Mouse (Mus musculus) bone marrow macrophage, adult 2 months (primary cell): ENCODE measurements around the gene Syt11. TPM values are rescaled to one million over a fixed set of nuclear protein-coding genes. Genes with fewer than 3 reads are reported as not detected.

Experiments
- H3K27ac ChIP-seq: 2 replicates; pipeline ENCODE4 v1.5.1; 2012; ENCODE audit warnings: low read depth, low read length; ENCODE audit not compliant: insufficient read depth
- H3K4me1 ChIP-seq: 2 replicates; pipeline ENCODE4 v1.6.1; 2012; ENCODE audit warnings: low read length; ENCODE audit not compliant: control insufficient read depth, insufficient read depth
- H3K4me3 ChIP-seq: 2 replicates; pipeline ENCODE4 v1.5.1; 2012; ENCODE audit warnings: mild to moderate bottlenecking, low read length, moderate library complexity; ENCODE audit not compliant: insufficient read depth
- CTCF ChIP-seq: IDR thresholded peaks from 2 replicates; pipeline ENCODE4 v1.5.1; 2012; ENCODE audit warnings: low read depth, mild to moderate bottlenecking, low read length, moderate library complexity
- POLR2A ChIP-seq: IDR thresholded peaks from 2 replicates; pipeline ENCODE4 v1.6.1; 2012; ENCODE audit warnings: mild to moderate bottlenecking, low read depth, low read length, borderline replicate concordance
- polyA plus RNA-seq: library from polyadenylated mRNA; stranded (reverse); fragments of >200 nt; gene quantifications from 2 replicates; pipeline ENCODE4 v1.2.4, GENCODE M21; 2012; ENCODE audit not compliant: missing spikeins, insufficient read depth, insufficient read length

The Syt11 gene
- polyA plus RNA-seq, 1 experiment: 12.1 TPM

- no peak overlapping the region for H3K4me3 ChIP-seq
- peaks cover 21% of the 10 kb centered on the region for H3K4me1 ChIP-seq
- TF ChIP-seq POLR2A (no peak), CTCF (no peak)
- no peak overlapping the region for H3K27ac ChIP-seq
Observed at GRCm38 (mm10) chr3:88762401-88762831, 12.5 kb downstream of the Syt11 start.

- Histone ChIP-seq H3K4me1 (peaks cover 21% of the 10 kb centered on the region), H3K27ac (no peak overlapping the region), H3K4me3 (no peak overlapping the region)
- TF ChIP-seq CTCF: no peak
Observed at GRCm38 (mm10) chr3:88761619-88762018, 13.3 kb downstream of the Syt11 start.

GRCm38 (mm10) chr3:88758045-88758500, 16.9 kb downstream of the Syt11 start:
- H3K4me1 ChIP-seq: peaks cover 17% of the 10 kb centered on the region
- TF ChIP-seq POLR2A (no peak), CTCF (no peak)
- no peak overlapping the region for H3K27ac ChIP-seq
- no peak overlapping the region for H3K4me3 ChIP-seq

- TF ChIP-seq POLR2A (no peak), CTCF (no peak)
- no peak overlapping the region for H3K4me3 ChIP-seq
- peaks cover 12% of the 10 kb centered on the region for H3K4me1 ChIP-seq
- H3K27ac ChIP-seq: no peak overlapping the region
Observed at GRCm38 (mm10) chr3:88756276-88756675, 18.7 kb downstream of the Syt11 start.

- no peak for TF ChIP-seq POLR2A
- no peak for TF ChIP-seq CTCF
- H3K4me3 ChIP-seq: no peak overlapping the region
- no peak overlapping the region for H3K27ac ChIP-seq
- H3K4me1 ChIP-seq: peaks cover 12% of the 10 kb centered on the region
Observed at GRCm38 (mm10) chr3:88755541-88755940, 19.4 kb downstream of the Syt11 start.

- TF ChIP-seq CTCF (no peak), POLR2A (no peak)
- Histone ChIP-seq H3K27ac (no peak overlapping the region), H3K4me3 (no peak overlapping the region), H3K4me1 (peaks cover 12% of the 10 kb centered on the region)
Observed at GRCm38 (mm10) chr3:88754283-88754682, 20.7 kb downstream of the Syt11 start.

- peak overlapping the region; percentile 41; the same call in 1 of the 2 replicates for H3K27ac ChIP-seq
- no peak overlapping the region for H3K4me3 ChIP-seq
- H3K4me1 ChIP-seq: peaks cover 34% of the 10 kb centered on the region
- TF ChIP-seq CTCF (no peak), POLR2A (no peak)
Observed at GRCm38 (mm10) chr3:88746871-88747231, 28.1 kb downstream of the Syt11 start.

- peak overlapping the region; percentile 88 for H3K27ac ChIP-seq
- H3K4me3 ChIP-seq: peak overlapping the region; percentile 39
- TF ChIP-seq POLR2A (no peak), CTCF (no peak)
- H3K4me1 ChIP-seq: peaks cover 34% of the 10 kb centered on the region
Observed at GRCm38 (mm10) chr3:88746139-88746870, 28.7 kb downstream of the Syt11 start.

- peak overlapping the region; percentile 39 for H3K4me3 ChIP-seq
- peaks cover 34% of the 10 kb centered on the region for H3K4me1 ChIP-seq
- peak overlapping the region; percentile 88 for H3K27ac ChIP-seq
- TF ChIP-seq CTCF (no peak), POLR2A (no peak)
Observed at GRCm38 (mm10) chr3:88745534-88745933, 29.4 kb downstream of the Syt11 start.

- Histone ChIP-seq H3K4me3 (no peak overlapping the region), H3K27ac (no peak overlapping the region), H3K4me1 (peaks cover 19% of the 10 kb centered on the region)
- TF ChIP-seq POLR2A (no peak), CTCF (peak; percentile 38; the same call in 1 of the 2 replicates)
Observed at GRCm38 (mm10) chr3:88740147-88740546, 34.8 kb downstream of the Syt11 start.
